ENCODE assay signal across 15 mouse cellular contexts in the genomic region with DNA sequence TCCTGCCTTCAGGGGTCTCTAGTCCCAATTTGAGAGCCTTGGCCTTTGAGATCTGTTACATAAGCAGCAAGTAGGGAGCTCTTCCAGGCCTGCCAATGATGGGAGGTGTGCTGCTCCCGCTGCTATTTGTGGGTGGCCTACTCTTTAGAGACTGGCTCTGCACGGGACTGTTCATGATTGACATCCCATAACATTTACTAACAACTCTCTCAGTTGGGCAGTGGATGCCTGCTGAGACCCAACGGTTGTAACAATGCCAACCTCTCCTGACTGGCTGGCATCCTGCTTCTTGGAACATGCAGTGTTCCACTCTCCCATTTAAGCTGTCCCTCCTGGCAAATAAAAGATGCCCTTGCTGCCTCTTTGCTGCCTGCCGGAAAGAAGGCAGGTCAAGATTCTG.
DNase-seq lines count a peak whose midpoint lies in the region; ATAC-seq lines count a peak whose summit lies in the region.
"Had no signal": no experiment of that assay in that cellular context is flagged by ENCODE, and none has a peak within 500 bp of the region (broad histone marks: within the 10 kb centered on the region; RNA-seq: fewer than 3 reads in every experiment).

No protein-coding gene starts in this region.

- no peak overlapping the region for H3K4me2 ChIP-seq in neural tube, embryonic 13.5 days
- H3K4me2 ChIP-seq in neural tube, embryonic 15.5 days, result no peak overlapping the region
- H3K4me2 ChIP-seq: limb, embryonic 12.5 days; lung, embryonic 14.5 days had no signal

- H3K27me3 ChIP-seq in heart, embryonic 10.5 days (ENCODE audit: insufficient read depth, poor library complexity, severe bottlenecking), result no peaks in the 10 kb centered on the region
- no peaks in the 10 kb centered on the region for H3K27me3 ChIP-seq in neural tube, embryonic 13.5 days
- H3K27me3 ChIP-seq in neural tube, embryonic 15.5 days (replicated peaks), result no peaks in the 10 kb centered on the region
- H3K27me3 ChIP-seq: limb, embryonic 12.5 days had no signal

- H3K4me3 ChIP-seq in heart, embryonic 10.5 days, result no peak overlapping the region
- H3K4me3 ChIP-seq in neural tube, embryonic 13.5 days, result no peak overlapping the region
- H3K4me3 ChIP-seq in neural tube, embryonic 15.5 days (replicated peaks), result no peak overlapping the region
- H3K4me3 ChIP-seq: limb, embryonic 12.5 days had no signal

- ATAC-seq in neural tube, embryonic 13.5 days (ENCODE audit: low read depth), result peak; percentile 63; the same call in 1 of the 2 replicates
- peak; percentile 45; the same call in 1 of the 2 replicates for ATAC-seq in neural tube, embryonic 15.5 days (ENCODE audit: low FRiP score)

- H3K9me3 ChIP-seq in heart, embryonic 10.5 days, result no peaks in the 10 kb centered on the region
- no peaks in the 10 kb centered on the region for H3K9me3 ChIP-seq in neural tube, embryonic 13.5 days
- H3K9me3 ChIP-seq in neural tube, embryonic 15.5 days (replicated peaks), result no peaks in the 10 kb centered on the region
- H3K9me3 ChIP-seq: limb, embryonic 12.5 days had no signal

- H3K36me3 ChIP-seq in heart, embryonic 10.5 days, result no peaks in the 10 kb centered on the region
- no peaks in the 10 kb centered on the region for H3K36me3 ChIP-seq in neural tube, embryonic 13.5 days
- H3K36me3 ChIP-seq in neural tube, embryonic 15.5 days, result no peaks in the 10 kb centered on the region
- H3K36me3 ChIP-seq: limb, embryonic 12.5 days had no signal

- no peak for DNase-seq in heart, embryonic 10.5 days (ENCODE audit: low spot score)
- no peak for DNase-seq in heart, adult 9 months (ENCODE audit: low spot score in 2 of 2)
- DNase-seq in neural tube, embryonic 10.5 days (ENCODE audit: extremely low spot score, low spot score), result no peak
- peak; percentile 66 to 67 for DNase-seq in cerebellum, postnatal 25 days
- DNase-seq in yolk sac, embryonic 10.5 days (ENCODE audit: low spot score), result no peak
- DNase-seq in urinary bladder, postnatal 4 days (ENCODE audit: low spot score in 2 of 2), result no peak
- DNase-seq: adrenal gland, adult 2 months; gastrocnemius, postnatal 14 days; kidney, adult 8-10 months; lung, embryonic 14.5 days; spleen, adult 18-20 months; thymus, adult 18-20 months had no signal

- H3K4me1 ChIP-seq in heart, embryonic 10.5 days, result peaks cover 28% of the 10 kb centered on the region
- H3K4me1 ChIP-seq in neural tube, embryonic 13.5 days (replicated peaks), result peaks cover 10% of the 10 kb centered on the region
- H3K4me1 ChIP-seq in neural tube, embryonic 15.5 days, result no peaks in the 10 kb centered on the region

- peak overlapping the region; percentile 49 for H3K27ac ChIP-seq in heart, embryonic 10.5 days
- H3K27ac ChIP-seq in neural tube, embryonic 13.5 days (replicated peaks), result no peak overlapping the region
- no peak overlapping the region for H3K27ac ChIP-seq in neural tube, embryonic 15.5 days (replicated peaks)
- H3K27ac ChIP-seq: limb, embryonic 12.5 days had no signal

- no peak overlapping the region for H3K9ac ChIP-seq in neural tube, embryonic 13.5 days
- no peak overlapping the region for H3K9ac ChIP-seq in neural tube, embryonic 15.5 days (replicated peaks)
- H3K9ac ChIP-seq: limb, embryonic 12.5 days; lung, embryonic 14.5 days had no signal

- 65% methylated on average over 4 of the region's 4 CpGs for WGBS in heart, embryonic 10.5 days
- WGBS in neural tube, embryonic 13.5 days, result 44% methylated on average over 4 of the region's 4 CpGs
- 51% methylated on average over 4 of the region's 4 CpGs for WGBS in neural tube, embryonic 15.5 days

Comparison
In these comparisons a context has a peak if more than half of its experiments do, and no peak if none do; other contexts are left out.
1. DNase-seq: peak in cerebellum, postnatal 25 days (2 of 2); none in heart, embryonic 10.5 days (single experiment), heart, adult 9 months (0 of 2), neural tube, embryonic 10.5 days (single experiment), yolk sac, embryonic 10.5 days (single experiment) and urinary bladder, postnatal 4 days (0 of 2).